Mouse (Mus musculus) ES-E14 (cell line): ENCODE measurements at regions not wholly inside any gene's neighbourhood (a gene's known extent, or its start where the extent isn't known, plus 50 kb on each side); places are given as distances from the start of the nearest gene placed in this dataset.

Experiments used
- DNase-seq: peaks from one replicate; pipeline ENCODE4 v3.0.0-alpha.2; 2013; ENCODE audit warnings: low read depth, low spot score
- H3K27ac ChIP-seq: 2 replicates; pipeline ENCODE4 v1.5.1; 2012; ENCODE audit warnings: low read depth, mild to moderate bottlenecking, low read length, moderate library complexity, mixed read lengths; ENCODE audit not compliant: poor library complexity, insufficient read depth, severe bottlenecking
- H3K36me3 ChIP-seq: 2 replicates; pipeline ENCODE4 v1.6.1; 2012; ENCODE audit warnings: mild to moderate bottlenecking, low read length, moderate library complexity, mixed read lengths; ENCODE audit not compliant: control insufficient read depth, poor library complexity, insufficient read depth, severe bottlenecking
- H3K4me1 ChIP-seq, 2 experiments: fragments of 150-350 bp in 1 of 2; sonication (generic) in 1 of 2; 2 replicates each; pipeline ENCODE4 v1.6.1; 2012; ENCODE audit warnings: low read length in 2 of 2, mild to moderate bottlenecking in 1 of 2, mixed read lengths in 1 of 2; ENCODE audit not compliant: control insufficient read depth in 2 of 2, insufficient read depth in 2 of 2, poor library complexity in 1 of 2
- H3K4me3 ChIP-seq, 2 experiments: fragments of 150-350 bp in 1 of 2; sonication (generic) in 1 of 2; 2 replicates each; pipeline ENCODE4 v1.5.1; 2012; ENCODE audit warnings: low read length in 2 of 2, low read depth in 1 of 2, mild to moderate bottlenecking in 1 of 2, mixed read lengths in 1 of 2; ENCODE audit not compliant: insufficient read depth in 1 of 2, poor library complexity in 1 of 2, severe bottlenecking in 1 of 2
- H3K9ac ChIP-seq: 2 replicates; pipeline ENCODE4 v1.6.1; 2012; ENCODE audit warnings: low read depth, mild to moderate bottlenecking, low read length, mixed read lengths; ENCODE audit not compliant: poor library complexity, insufficient read depth, severe bottlenecking
- H3K9me3 ChIP-seq: fragments of 150-350 bp; sonication (generic); 2 replicates; pipeline ENCODE4 v1.6.1; 2012; ENCODE audit warnings: low read depth, mild to moderate bottlenecking, low read length; ENCODE audit not compliant: control insufficient read depth, insufficient read depth
- CHD2 ChIP-seq: IDR thresholded peaks from 2 replicates; pipeline ENCODE4 v1.6.1; 2014; ENCODE audit warnings: mild to moderate bottlenecking, low read depth, low read length, inconsistent platforms
- HCFC1 ChIP-seq: IDR thresholded peaks from 2 replicates; pipeline ENCODE4 v1.6.1; 2012; ENCODE audit warnings: low read length, inconsistent platforms, borderline replicate concordance; ENCODE audit not compliant: insufficient read depth
- MAFK ChIP-seq: IDR thresholded peaks from 2 replicates; pipeline ENCODE4 v1.6.1; 2014; ENCODE audit warnings: mild to moderate bottlenecking, low read depth, low read length, inconsistent platforms; ENCODE audit not compliant: insufficient read depth
- ZC3H11A ChIP-seq: IDR thresholded peaks from 2 replicates; pipeline ENCODE4 v1.6.1; 2012; ENCODE audit warnings: low read depth, mild to moderate bottlenecking, inconsistent platforms, low read length, borderline replicate concordance
- ZNF384 ChIP-seq: IDR thresholded peaks from 2 replicates; pipeline ENCODE4 v1.6.1; 2012; ENCODE audit warnings: low read depth, low read length, inconsistent platforms
- in situ Hi-C, 2 experiments: fragments of 600-800 bp; cut with MboI; formaldehyde crosslinking; loops; one replicate each; pipeline ENCODE4 v1.15.1; 2025; ENCODE audit warnings: low sequenced_read_pairs in 2 of 2, inconsistent platforms in 1 of 2; ENCODE audit not compliant: unreplicated experiment in 2 of 2

DNA sequence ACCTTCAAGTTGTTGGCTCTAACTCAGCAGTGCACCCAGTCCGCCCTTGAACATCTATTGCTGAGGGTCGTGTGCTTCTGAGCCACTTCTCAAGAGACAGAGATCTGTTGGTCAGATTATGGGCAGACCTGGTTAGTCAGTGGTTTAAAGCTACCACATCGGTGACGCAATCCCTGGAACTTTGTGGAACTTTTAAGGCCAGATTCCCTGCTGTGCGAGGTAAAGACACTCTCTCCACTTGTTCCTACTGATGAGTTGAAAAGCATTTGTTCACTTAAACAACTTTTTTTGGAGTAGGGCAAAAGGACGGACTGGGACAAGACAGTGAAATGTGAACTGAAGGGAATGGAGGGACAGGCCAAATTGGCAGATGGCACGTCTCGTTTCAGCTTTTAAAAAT is 61.9 kb upstream of the Dab2 start:
- in situ Hi-C loops: no loop called here
- TF ChIP-seq ZNF384 (no peak), ZC3H11A (no peak), CHD2 (no peak), HCFC1 (no peak), MAFK (no peak)
- DNase-seq: no peak

DNA sequence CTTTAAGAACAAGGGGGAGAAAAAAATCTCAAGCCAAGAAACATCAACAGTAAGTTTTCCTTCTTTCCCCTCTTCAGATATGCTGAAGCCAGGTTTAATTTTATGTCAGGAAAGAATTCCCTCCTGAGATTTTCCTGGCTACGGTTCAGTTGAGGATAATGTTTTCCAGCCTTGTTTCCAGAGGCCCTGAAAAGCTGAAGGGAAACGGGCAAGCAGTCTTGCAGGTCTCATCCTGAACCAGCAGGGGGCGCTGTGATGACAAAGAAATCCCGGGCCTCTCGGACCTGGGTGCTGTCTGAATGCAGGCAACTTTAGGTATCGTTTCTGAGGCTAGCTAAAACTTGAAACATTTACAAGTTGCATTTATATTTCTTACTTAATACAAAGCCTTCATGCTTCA is 61.5 kb upstream of the Dab2 start:
- Histone ChIP-seq H3K9ac (no peak overlapping the region), H3K4me3 (no peak overlapping the region), H3K9me3 (no peaks in the 10 kb centered on the region), H3K36me3 (no peaks in the 10 kb centered on the region), H3K27ac (no peak overlapping the region), H3K4me1 (no peaks in the 10 kb centered on the region)
- DNase-seq: peak; percentile 72
- peak; percentile 78; the same call in 1 of the 2 replicates for TF ChIP-seq ZC3H11A
- no peak for TF ChIP-seq HCFC1
- TF ChIP-seq CHD2: no peak
- no peak for TF ChIP-seq MAFK
- in situ Hi-C loops: no loop called here

More for the DNA sequence above, 61.9 kb upstream of the Dab2 start:
- no peaks in the 10 kb centered on the region for H3K9me3 ChIP-seq
- no peak overlapping the region for H3K9ac ChIP-seq
- H3K36me3 ChIP-seq: no peaks in the 10 kb centered on the region
- H3K27ac ChIP-seq: no peak overlapping the region
- H3K4me1 ChIP-seq: no peaks in the 10 kb centered on the region
- no peak overlapping the region for H3K4me3 ChIP-seq

DNA sequence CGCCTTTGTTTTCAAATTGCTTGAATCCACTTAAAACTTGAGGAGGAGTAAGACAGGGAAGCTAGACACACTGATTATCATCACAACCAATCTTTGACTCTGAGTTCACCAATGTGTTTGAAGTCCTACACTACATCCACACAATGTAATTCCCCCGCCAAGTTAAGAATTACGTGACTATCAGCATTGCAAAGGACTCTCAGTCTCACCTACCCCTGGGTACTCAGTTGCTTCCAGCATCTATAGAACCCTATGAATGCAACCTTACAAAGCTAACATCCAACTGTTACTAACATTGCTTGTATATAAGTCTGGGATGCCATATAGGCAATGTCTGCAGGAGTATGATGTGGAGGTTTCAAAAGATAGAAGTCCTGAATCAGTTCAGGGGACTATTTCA is 60.8 kb upstream of the Dab2 start:
- DNase-seq: no peak
- Histone ChIP-seq H3K9ac (no peak overlapping the region), H3K4me1 (no peaks in the 10 kb centered on the region), H3K4me3 (no peak overlapping the region), H3K27ac (no peak overlapping the region), H3K36me3 (no peaks in the 10 kb centered on the region), H3K9me3 (no peaks in the 10 kb centered on the region)
- TF ChIP-seq MAFK: no peak
- TF ChIP-seq ZNF384: no peak
- TF ChIP-seq CHD2: no peak
- TF ChIP-seq ZC3H11A: no peak
- no peak for TF ChIP-seq HCFC1
- in situ Hi-C loops: no loop called here

DNA sequence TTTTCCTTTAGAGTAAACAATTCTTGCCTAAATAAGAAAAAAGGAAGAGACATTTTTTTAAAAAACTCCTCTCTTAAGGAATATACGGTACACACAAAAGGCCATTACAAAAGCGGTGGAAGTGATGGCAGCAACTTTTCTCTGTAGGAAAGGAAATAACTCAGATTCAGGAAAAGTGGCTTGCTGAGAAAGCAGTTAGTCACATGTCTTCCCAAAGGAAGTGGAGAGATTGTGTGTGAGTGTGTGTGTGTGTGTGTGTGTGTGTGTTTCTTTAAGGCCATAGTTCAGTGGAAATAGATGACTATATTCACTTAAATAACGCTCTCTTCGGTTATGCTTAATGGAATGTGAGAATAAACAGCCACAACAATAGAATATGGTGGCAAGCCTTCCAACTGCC is 57.5 kb upstream of the Dab2 start:
- in situ Hi-C loops: no loop called here
- no peak overlapping the region for H3K27ac ChIP-seq
- no peaks in the 10 kb centered on the region for H3K36me3 ChIP-seq
- no peaks in the 10 kb centered on the region for H3K9me3 ChIP-seq
- no peaks in the 10 kb centered on the region for H3K4me1 ChIP-seq
- H3K9ac ChIP-seq: no peak overlapping the region
- no peak for TF ChIP-seq ZC3H11A
- no peak for TF ChIP-seq HCFC1
- TF ChIP-seq MAFK: no peak
- TF ChIP-seq ZNF384: no peak
- TF ChIP-seq CHD2: no peak
- DNase-seq: no peak
- H3K4me3 ChIP-seq: no peak overlapping the region

DNA sequence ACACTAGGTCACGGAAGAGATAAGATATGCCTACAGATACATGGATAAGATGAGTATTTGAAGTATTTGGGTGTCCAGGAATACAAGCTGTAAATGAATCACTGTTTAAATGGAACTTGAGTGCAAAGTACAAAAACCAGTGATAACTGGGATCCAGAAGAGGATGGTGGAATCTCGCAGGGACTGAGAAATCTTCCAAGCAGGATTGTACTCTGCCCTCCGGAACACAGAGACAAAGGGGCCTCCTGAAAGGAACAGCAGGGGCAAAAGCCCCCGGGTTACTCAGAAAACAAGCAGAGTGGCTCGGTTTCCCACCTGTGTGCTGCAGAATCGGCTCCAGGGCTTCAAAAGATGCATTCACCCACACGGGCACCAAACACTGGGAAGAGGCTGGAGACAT is 55.2 kb upstream of the Dab2 start:
- no peaks in the 10 kb centered on the region for H3K4me1 ChIP-seq
- no peaks in the 10 kb centered on the region for H3K9me3 ChIP-seq
- no peak overlapping the region for H3K9ac ChIP-seq
- no peak overlapping the region for H3K4me3 ChIP-seq
- H3K36me3 ChIP-seq: no peaks in the 10 kb centered on the region
- TF ChIP-seq ZNF384 (no peak), ZC3H11A (no peak), HCFC1 (no peak), CHD2 (no peak), MAFK (no peak)
- in situ Hi-C loops: no loop called here
- no peak overlapping the region for H3K27ac ChIP-seq
- no peak for DNase-seq
